Mouse (Mus musculus) liver, embryonic 16.5 days (tissue): ENCODE data around the gene 1700125H20Rik. TPM values are rescaled to one million over a fixed set of nuclear protein-coding genes. Genes with fewer than 3 reads are reported as not detected.

Experiments used
- ATAC-seq: fragments of 200-750 bp; cut with Nextera tagmentation; 2 replicates; pipeline ENCODE4 v1.8.0; 2017; ENCODE audit warnings: low read depth, mild to moderate bottlenecking, moderate number of reproducible peaks, moderate library complexity
- H3K27ac ChIP-seq: fragments of 300-500 bp; sonication (generic); 2 replicates; pipeline ENCODE4 v1.5.1; 2014; ENCODE audit warnings: mild to moderate bottlenecking, low read length
- H3K27me3 ChIP-seq: fragments of 300-500 bp; sonication (generic); 2 replicates; pipeline ENCODE4 v1.6.1; 2014; ENCODE audit warnings: low read depth, low read length, mixed read lengths; ENCODE audit not compliant: control insufficient read depth, insufficient read depth
- H3K36me3 ChIP-seq: fragments of 300-500 bp; sonication (generic); 2 replicates; pipeline ENCODE4 v1.6.1; 2014; ENCODE audit warnings: mild to moderate bottlenecking; ENCODE audit not compliant: control insufficient read depth, insufficient read depth
- H3K4me1 ChIP-seq: fragments of 300-500 bp; sonication (generic); 2 replicates; pipeline ENCODE4 v1.6.1; 2014; ENCODE audit warnings: low read depth, low read length, mixed read lengths; ENCODE audit not compliant: control insufficient read depth
- H3K4me2 ChIP-seq: fragments of 300-500 bp; sonication (generic); 2 replicates; pipeline ENCODE4 v1.6.1; 2014; ENCODE audit warnings: low read depth, low read length, mixed read lengths
- H3K4me3 ChIP-seq: fragments of 300-500 bp; sonication (generic); 2 replicates; pipeline ENCODE4 v1.5.1; 2014; ENCODE audit warnings: low read depth, mild to moderate bottlenecking, low read length
- H3K9ac ChIP-seq: fragments of 300-500 bp; sonication (generic); 2 replicates; pipeline ENCODE4 v1.6.1; 2014; ENCODE audit warnings: low read depth, low read length
- H3K9me3 ChIP-seq: fragments of 300-500 bp; sonication (generic); replicated peaks from 2 replicates; pipeline ENCODE4 v1.6.1; 2016; ENCODE audit warnings: low read length; ENCODE audit not compliant: control insufficient read depth
- WGBS: fragments of 180-500 bp; shearing (Covaris S2); extraction: QIAGEN DNeasy Blood & Tissue Kit; methylation state at CpG from one replicate; pipeline ENCODE4 v1.1.7; 2014; ENCODE audit not compliant: insufficient replicate concordance; 5-methylcytosine and 5-hydroxymethylcytosine counted together
- polyA plus RNA-seq: library from polyadenylated mRNA; unstranded; fragments of >200 nt; fragmentation: Nextera tagmentation; extraction: Ambion mirVana; gene quantifications from 2 replicates; pipeline ENCODE4 v1.2.1, GENCODE M21; 2015

1700125H20Rik gene
- polyA plus RNA-seq, 1 experiment from 2014 or later: not detected

DNA sequence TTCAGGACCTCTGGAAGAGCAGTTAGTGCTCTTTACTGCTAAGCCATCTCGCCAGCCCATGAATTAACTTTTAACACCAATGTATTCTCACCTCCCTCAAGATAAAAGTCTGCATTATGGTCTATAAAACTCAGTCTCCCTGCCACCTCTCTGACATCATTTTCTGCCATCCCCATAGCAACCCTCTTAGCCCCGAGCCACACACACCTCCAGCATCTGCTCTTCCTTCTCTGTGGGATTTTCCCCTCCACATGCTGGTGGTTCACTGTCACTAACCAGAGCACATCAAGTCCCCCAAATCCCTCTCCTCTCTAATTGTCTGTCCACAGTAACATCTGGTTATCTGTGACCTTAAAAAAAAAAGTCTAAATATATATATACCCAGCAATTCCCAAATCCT is 28.7 kb downstream of the 1700125H20Rik start:
- H3K9ac ChIP-seq: no peak overlapping the region
- H3K36me3 ChIP-seq: peaks cover 40% of the 10 kb centered on the region
- H3K4me2 ChIP-seq: no peak overlapping the region
- no peak overlapping the region for H3K27ac ChIP-seq
- H3K4me3 ChIP-seq: no peak overlapping the region
- no peak for ATAC-seq
- no peaks in the 10 kb centered on the region for H3K4me1 ChIP-seq
- WGBS: 79% methylated on average over 2 of the region's 2 CpGs
- no peaks in the 10 kb centered on the region for H3K9me3 ChIP-seq
- H3K27me3 ChIP-seq: no peaks in the 10 kb centered on the region

DNA sequence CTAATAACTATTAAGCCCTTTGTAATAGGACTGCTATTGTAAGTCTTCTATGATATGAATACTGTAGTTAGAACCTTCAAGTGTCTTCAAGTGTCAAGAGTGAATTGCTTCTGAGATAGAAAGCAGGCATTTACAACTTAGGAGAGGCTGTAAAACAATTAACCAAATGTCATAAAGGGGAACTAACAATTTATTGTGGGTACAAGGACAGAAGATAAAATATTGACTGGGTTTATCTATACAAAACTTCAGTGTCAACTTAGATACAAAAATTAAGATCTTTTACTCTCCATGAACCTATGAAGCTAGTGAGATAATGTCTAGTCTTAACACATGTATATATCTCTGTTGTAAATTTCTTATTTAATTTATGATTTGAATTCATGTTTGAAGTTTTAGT is 36.0 kb downstream of the 1700125H20Rik start:
- H3K9ac ChIP-seq: no peak overlapping the region
- no peak for ATAC-seq
- H3K4me3 ChIP-seq: no peak overlapping the region
- H3K27me3 ChIP-seq: no peaks in the 10 kb centered on the region
- H3K9me3 ChIP-seq: no peaks in the 10 kb centered on the region
- peaks cover 10% of the 10 kb centered on the region for H3K36me3 ChIP-seq
- no peak overlapping the region for H3K4me2 ChIP-seq
- H3K27ac ChIP-seq: no peak overlapping the region
- H3K4me1 ChIP-seq: no peaks in the 10 kb centered on the region

DNA sequence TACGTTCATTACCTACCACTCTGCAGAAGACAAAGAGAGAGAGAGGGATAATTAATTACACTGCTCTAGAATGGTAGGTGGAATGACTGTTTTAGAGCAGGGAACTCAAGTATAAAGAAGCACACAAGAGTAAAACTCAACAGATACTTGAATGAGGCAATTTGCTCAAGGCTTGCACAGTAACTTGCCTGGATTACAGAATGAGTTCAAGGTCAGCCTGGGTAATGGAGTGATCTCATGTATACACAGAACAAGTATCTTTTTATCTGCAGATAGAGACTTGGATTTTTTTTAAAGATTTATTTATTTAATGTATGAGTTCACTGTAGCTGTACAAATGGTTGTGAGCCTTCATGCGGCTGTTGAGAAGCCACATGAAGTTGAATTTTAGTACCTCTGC is 40.9 kb downstream of the 1700125H20Rik start:
- Histone ChIP-seq H3K36me3 (peaks cover 12% of the 10 kb centered on the region), H3K27me3 (no peaks in the 10 kb centered on the region), H3K4me2 (no peak overlapping the region), H3K27ac (no peak overlapping the region), H3K9me3 (no peaks in the 10 kb centered on the region), H3K4me3 (no peak overlapping the region), H3K9ac (no peak overlapping the region), H3K4me1 (peaks cover 2% of the 10 kb centered on the region; the same call in 1 of the 2 replicates)
- WGBS: 78% methylated on average over 2 of the region's 2 CpGs
- ATAC-seq: no peak

DNA sequence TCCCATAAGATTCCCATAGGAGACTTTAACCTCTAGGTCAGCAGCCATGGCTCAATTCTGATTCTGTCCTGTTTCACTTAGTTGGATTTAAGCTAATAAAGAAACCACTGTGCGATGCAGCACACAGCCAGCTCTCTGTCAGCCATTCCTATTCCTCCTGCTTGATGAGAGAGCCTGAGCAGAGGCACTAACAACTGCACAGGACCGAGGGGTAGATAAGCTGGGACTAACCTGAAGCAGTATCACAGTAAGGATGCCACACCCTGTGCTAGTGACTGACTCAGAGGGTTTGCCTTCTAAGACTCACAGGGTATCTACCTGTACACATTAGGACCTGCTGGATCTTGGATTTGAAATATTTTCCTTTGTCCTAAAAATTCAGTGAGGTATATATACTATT is 43.0 kb downstream of the 1700125H20Rik start:
- peaks cover 2% of the 10 kb centered on the region; the same call in 1 of the 2 replicates for H3K4me1 ChIP-seq
- H3K4me2 ChIP-seq: no peak overlapping the region
- ATAC-seq: peak; percentile 48; the same call in 1 of the 2 replicates
- H3K9ac ChIP-seq: no peak overlapping the region
- no peak overlapping the region for H3K4me3 ChIP-seq
- no peaks in the 10 kb centered on the region for H3K9me3 ChIP-seq
- no peak overlapping the region for H3K27ac ChIP-seq
- no peaks in the 10 kb centered on the region for H3K27me3 ChIP-seq
- WGBS: 63% methylated on average over 2 of the region's 2 CpGs
- H3K36me3 ChIP-seq: peaks cover 12% of the 10 kb centered on the region

DNA sequence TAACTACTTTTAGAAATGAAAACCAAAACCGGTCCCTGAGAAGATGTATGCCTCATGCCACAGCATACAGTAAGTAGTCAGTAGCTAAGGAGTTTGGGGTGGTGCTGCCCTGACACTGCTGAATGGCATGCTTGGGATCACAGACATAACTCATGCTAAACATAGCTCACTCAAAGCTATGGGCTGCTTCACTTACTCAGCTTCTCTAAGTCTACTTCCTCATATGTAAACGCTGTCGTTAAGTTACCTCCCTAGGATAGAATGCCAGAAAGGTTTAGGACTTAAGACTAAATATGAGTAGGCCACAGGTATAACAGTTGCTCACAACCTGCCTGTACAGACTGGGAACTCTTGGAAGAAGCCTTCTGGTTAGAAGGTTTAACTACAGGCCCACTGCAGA is 44.5 kb downstream of the 1700125H20Rik start:
- Histone ChIP-seq H3K36me3 (peaks cover 9% of the 10 kb centered on the region), H3K9me3 (no peaks in the 10 kb centered on the region), H3K27me3 (no peaks in the 10 kb centered on the region), H3K27ac (no peak overlapping the region), H3K9ac (no peak overlapping the region), H3K4me2 (no peak overlapping the region), H3K4me1 (peaks cover 2% of the 10 kb centered on the region; the same call in 1 of the 2 replicates), H3K4me3 (no peak overlapping the region)
- 76% methylated on average over 3 of the region's 3 CpGs for WGBS
- ATAC-seq: no peak

DNA sequence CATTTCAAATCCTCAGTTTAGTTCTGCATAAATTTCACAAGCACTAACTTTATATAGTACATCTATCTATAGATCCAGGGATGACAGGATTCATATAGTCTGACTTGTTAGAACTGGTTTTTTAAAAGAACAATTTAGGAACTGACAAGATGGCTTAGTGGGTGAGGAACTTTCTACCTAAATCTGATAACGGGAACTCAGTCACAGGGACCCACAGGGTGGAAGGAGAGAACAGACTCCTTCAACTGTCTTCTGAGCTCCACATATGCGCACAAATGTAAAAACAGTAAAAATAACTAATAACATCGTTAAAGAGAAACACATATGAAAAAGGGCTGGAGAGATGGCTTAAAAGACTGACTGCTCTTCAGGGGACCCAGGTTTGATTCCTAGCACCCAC is 48.8 kb downstream of the 1700125H20Rik start:
- ATAC-seq: no peak
- no peak overlapping the region for H3K27ac ChIP-seq
- H3K27me3 ChIP-seq: no peaks in the 10 kb centered on the region
- H3K4me1 ChIP-seq: no peaks in the 10 kb centered on the region
- H3K9ac ChIP-seq: no peak overlapping the region
- peaks cover 4% of the 10 kb centered on the region for H3K36me3 ChIP-seq
- WGBS: 75% methylated on average over 3 of the region's 3 CpGs
- no peak overlapping the region for H3K4me2 ChIP-seq
- H3K4me3 ChIP-seq: no peak overlapping the region
- H3K9me3 ChIP-seq: no peaks in the 10 kb centered on the region

DNA sequence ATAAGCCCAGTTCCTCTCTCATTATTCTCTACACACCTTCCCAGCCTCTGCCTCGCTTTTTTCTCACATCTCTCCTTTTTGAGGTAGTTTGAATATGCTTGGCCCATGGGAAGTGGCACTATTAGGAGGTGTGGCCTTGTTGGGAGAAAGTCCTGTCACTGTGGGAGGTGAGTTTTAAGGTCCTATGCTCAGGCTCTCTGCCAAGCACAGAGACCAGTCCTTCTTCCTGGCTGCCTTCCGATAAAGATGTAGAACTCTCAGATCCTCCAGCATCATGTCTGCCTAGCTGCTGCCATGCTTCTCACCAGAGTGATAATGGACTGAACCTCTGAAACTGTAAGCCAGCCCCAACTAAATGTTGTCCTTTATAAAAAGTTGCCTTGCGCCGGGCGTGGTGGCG is 52.4 kb downstream of the 1700125H20Rik start:
- Histone ChIP-seq H3K4me1 (no peaks in the 10 kb centered on the region), H3K27ac (no peak overlapping the region), H3K4me3 (no peak overlapping the region), H3K4me2 (no peak overlapping the region), H3K27me3 (no peaks in the 10 kb centered on the region), H3K9ac (no peak overlapping the region), H3K9me3 (no peaks in the 10 kb centered on the region), H3K36me3 (no peaks in the 10 kb centered on the region)
- ATAC-seq: no peak
- WGBS: 90% methylated on average over 6 of the region's 6 CpGs

- WGBS: 77% methylated on average over 3 of the region's 3 CpGs
- no peaks in the 10 kb centered on the region for H3K27me3 ChIP-seq
- 0 out of 2 replicates have a peak, but pooled peaks have one; percentile 9 for ATAC-seq
- no peaks in the 10 kb centered on the region; the same call in 1 of the 2 replicates for H3K4me1 ChIP-seq
- H3K4me2 ChIP-seq: no peak overlapping the region
- no peak overlapping the region for H3K27ac ChIP-seq
- H3K4me3 ChIP-seq: no peak overlapping the region
- H3K9me3 ChIP-seq: no peaks in the 10 kb centered on the region
- no peaks in the 10 kb centered on the region for H3K36me3 ChIP-seq
- no peak overlapping the region for H3K9ac ChIP-seq
These were observed 53.0 kb downstream of the 1700125H20Rik start for GRCm38 (mm10) chr11:85223248-85223647.
